Mouse (Mus musculus): ENCODE results near the gene Nek9.

DNA sequence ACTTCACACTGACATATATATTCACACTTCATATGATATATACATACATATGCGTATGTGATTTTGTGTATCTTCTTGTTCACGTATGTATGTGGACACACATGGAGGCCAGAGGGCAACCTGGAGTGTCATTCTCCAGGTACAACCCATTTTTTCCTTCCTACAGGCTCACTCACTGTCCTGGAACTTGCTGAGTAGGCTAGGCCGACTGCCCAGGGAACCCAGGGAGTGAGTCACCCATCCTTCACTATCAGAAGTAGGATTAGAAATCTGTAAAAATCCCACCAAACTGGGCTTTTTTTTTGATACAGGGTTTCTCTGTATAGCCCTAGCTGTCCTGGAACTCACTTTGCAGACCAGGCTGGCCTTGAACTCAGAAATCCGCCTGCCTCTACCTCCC lies 54.2 kb downstream of the Nek9 start:
- TF ChIP-seq CTCF (IDR thresholded peaks at IDR 0.05; ENCODE audit: low read depth, low read length) = no peak
- TF ChIP-seq POLR2A (IDR thresholded peaks at IDR 0.05; ENCODE audit: extremely low read depth, insufficient read depth, low read length) = no peak

Measured in liver, adult 2 months (tissue).